Mouse (Mus musculus): ENCODE measurements at regions not wholly inside any gene's neighbourhood (a gene's known extent, or its start where the extent isn't known, plus 50 kb on each side); places are given as distances from the start of the nearest gene placed in this dataset.

- no peak for DNase-seq
Observed at GRCm38 (mm10) chr12:49732351-49732750, 347.4 kb downstream of the Gm43517 start.

GRCm38 (mm10) chr12:49737100-49737499 is 352.1 kb downstream of the Gm43517 start:
- H3K36me3 ChIP-seq (ENCODE audit: control insufficient read depth, insufficient read depth, low read length): no peaks in the 10 kb centered on the region
- ATAC-seq (ENCODE audit: low FRiP score, low TSS enrichment): no peak
- no peak overlapping the region for H3K27ac ChIP-seq (replicated peaks; ENCODE audit: low read depth, low read length)
- H3K4me2 ChIP-seq (ENCODE audit: low read length): no peak overlapping the region
- 92% methylated on average over 4 of the region's 4 CpGs for WGBS
- H3K27me3 ChIP-seq (ENCODE audit: control insufficient read depth, insufficient read depth, low read length): no peaks in the 10 kb centered on the region
- DNase-seq: no peak
- no peaks in the 10 kb centered on the region for H3K9me3 ChIP-seq (ENCODE audit: control insufficient read depth, low read length)
- H3K9ac ChIP-seq (replicated peaks; ENCODE audit: low read length): no peak overlapping the region
- no peak overlapping the region for H3K4me3 ChIP-seq (replicated peaks; ENCODE audit: low read depth, low read length)
- H3K4me1 ChIP-seq (ENCODE audit: control insufficient read depth, insufficient read depth, low read length): no peaks in the 10 kb centered on the region

More at GRCm38 (mm10) chr12:49732351-49732750, 347.4 kb downstream of the Gm43517 start:
- Histone ChIP-seq H3K9me3 (ENCODE audit: control insufficient read depth, low read length) (no peaks in the 10 kb centered on the region), H3K36me3 (ENCODE audit: control insufficient read depth, insufficient read depth, low read length) (no peaks in the 10 kb centered on the region), H3K9ac (replicated peaks; ENCODE audit: low read length) (no peak overlapping the region), H3K4me1 (ENCODE audit: control insufficient read depth, insufficient read depth, low read length) (no peaks in the 10 kb centered on the region), H3K4me2 (ENCODE audit: low read length) (no peak overlapping the region), H3K27ac (replicated peaks; ENCODE audit: low read depth, low read length) (no peak overlapping the region), H3K27me3 (ENCODE audit: control insufficient read depth, insufficient read depth, low read length) (no peaks in the 10 kb centered on the region), H3K4me3 (replicated peaks; ENCODE audit: low read depth, low read length) (no peak overlapping the region)
- ATAC-seq (ENCODE audit: low FRiP score, low TSS enrichment): no peak

- H3K36me3 ChIP-seq (ENCODE audit: control insufficient read depth, insufficient read depth, low read length): no peaks in the 10 kb centered on the region
- no peaks in the 10 kb centered on the region for H3K9me3 ChIP-seq (ENCODE audit: control insufficient read depth, low read length)
- H3K27me3 ChIP-seq (ENCODE audit: control insufficient read depth, insufficient read depth, low read length): no peaks in the 10 kb centered on the region
- H3K4me2 ChIP-seq (ENCODE audit: low read length): no peak overlapping the region
- WGBS: 88% methylated on average over 12 of the region's 12 CpGs
- no peak overlapping the region for H3K27ac ChIP-seq (replicated peaks; ENCODE audit: low read depth, low read length)
- ATAC-seq (ENCODE audit: low FRiP score, low TSS enrichment) (no peak), DNase-seq (no peak)
- H3K4me1 ChIP-seq (ENCODE audit: control insufficient read depth, insufficient read depth, low read length): no peaks in the 10 kb centered on the region
- no peak overlapping the region for H3K9ac ChIP-seq (replicated peaks; ENCODE audit: low read length)
- no peak overlapping the region for H3K4me3 ChIP-seq (replicated peaks; ENCODE audit: low read depth, low read length)
Observed at GRCm38 (mm10) chr12:49739960-49740740, 355.2 kb downstream of the Gm43517 start.

GRCm38 (mm10) chr12:49743402-49743801 is 358.4 kb downstream of the Gm43517 start:
- H3K27me3 ChIP-seq (ENCODE audit: control insufficient read depth, insufficient read depth, low read length): no peaks in the 10 kb centered on the region
- H3K9ac ChIP-seq (replicated peaks; ENCODE audit: low read length): no peak overlapping the region
- DNase-seq (no peak), ATAC-seq (ENCODE audit: low FRiP score, low TSS enrichment) (no peak)
- H3K4me1 ChIP-seq (ENCODE audit: control insufficient read depth, insufficient read depth, low read length): no peaks in the 10 kb centered on the region
- no peaks in the 10 kb centered on the region for H3K9me3 ChIP-seq (ENCODE audit: control insufficient read depth, low read length)
- H3K36me3 ChIP-seq (ENCODE audit: control insufficient read depth, insufficient read depth, low read length): no peaks in the 10 kb centered on the region
- WGBS: 96% methylated on average over 2 of the region's 2 CpGs
- no peak overlapping the region for H3K27ac ChIP-seq (replicated peaks; ENCODE audit: low read depth, low read length)
- H3K4me2 ChIP-seq (ENCODE audit: low read length): no peak overlapping the region
- H3K4me3 ChIP-seq (replicated peaks; ENCODE audit: low read depth, low read length): no peak overlapping the region

- Histone ChIP-seq H3K36me3 (ENCODE audit: control insufficient read depth, insufficient read depth, low read length) (no peaks in the 10 kb centered on the region), H3K9ac (replicated peaks; ENCODE audit: low read length) (no peak overlapping the region), H3K4me1 (ENCODE audit: control insufficient read depth, insufficient read depth, low read length) (no peaks in the 10 kb centered on the region), H3K4me2 (ENCODE audit: low read length) (no peak overlapping the region), H3K4me3 (replicated peaks; ENCODE audit: low read depth, low read length) (no peak overlapping the region), H3K9me3 (ENCODE audit: control insufficient read depth, low read length) (no peaks in the 10 kb centered on the region), H3K27me3 (ENCODE audit: control insufficient read depth, insufficient read depth, low read length) (no peaks in the 10 kb centered on the region), H3K27ac (replicated peaks; ENCODE audit: low read depth, low read length) (no peak overlapping the region)
- ATAC-seq (ENCODE audit: low FRiP score, low TSS enrichment) (no peak), DNase-seq (no peak)
- WGBS: 69% methylated on average over 2 of the region's 2 CpGs
Observed at GRCm38 (mm10) chr12:49747081-49747480, 362.1 kb downstream of the Gm43517 start.

GRCm38 (mm10) chr12:49758391-49758790 is 373.4 kb downstream of the Gm43517 start:
- H3K36me3 ChIP-seq (ENCODE audit: control insufficient read depth, insufficient read depth, low read length): no peaks in the 10 kb centered on the region
- no peak overlapping the region for H3K9ac ChIP-seq (replicated peaks; ENCODE audit: low read length)
- H3K4me3 ChIP-seq (replicated peaks; ENCODE audit: low read depth, low read length): no peak overlapping the region
- no peaks in the 10 kb centered on the region for H3K27me3 ChIP-seq (ENCODE audit: control insufficient read depth, insufficient read depth, low read length)
- WGBS: 87% methylated on average over 4 of the region's 4 CpGs
- H3K9me3 ChIP-seq (ENCODE audit: control insufficient read depth, low read length): no peaks in the 10 kb centered on the region
- H3K4me1 ChIP-seq (ENCODE audit: control insufficient read depth, insufficient read depth, low read length): no peaks in the 10 kb centered on the region
- H3K27ac ChIP-seq (replicated peaks; ENCODE audit: low read depth, low read length): no peak overlapping the region
- no peak for DNase-seq
- no peak for ATAC-seq (ENCODE audit: low FRiP score, low TSS enrichment)
- no peak overlapping the region for H3K4me2 ChIP-seq (ENCODE audit: low read length)

GRCm38 (mm10) chr12:49764541-49764940 is 379.6 kb downstream of the Gm43517 start:
- ATAC-seq (ENCODE audit: low FRiP score, low TSS enrichment) (no peak), DNase-seq (no peak)
- H3K9ac ChIP-seq (replicated peaks; ENCODE audit: low read length): no peak overlapping the region
- WGBS: 74% methylated on average over 2 of the region's 2 CpGs
- H3K4me1 ChIP-seq (ENCODE audit: control insufficient read depth, insufficient read depth, low read length): no peaks in the 10 kb centered on the region
- H3K9me3 ChIP-seq (ENCODE audit: control insufficient read depth, low read length): no peaks in the 10 kb centered on the region
- no peak overlapping the region for H3K4me2 ChIP-seq (ENCODE audit: low read length)
- H3K27me3 ChIP-seq (ENCODE audit: control insufficient read depth, insufficient read depth, low read length): no peaks in the 10 kb centered on the region
- H3K4me3 ChIP-seq (replicated peaks; ENCODE audit: low read depth, low read length): no peak overlapping the region
- no peak overlapping the region for H3K27ac ChIP-seq (replicated peaks; ENCODE audit: low read depth, low read length)
- H3K36me3 ChIP-seq (ENCODE audit: control insufficient read depth, insufficient read depth, low read length): no peaks in the 10 kb centered on the region

- Histone ChIP-seq H3K9ac (replicated peaks; ENCODE audit: low read length) (no peak overlapping the region), H3K27me3 (ENCODE audit: control insufficient read depth, insufficient read depth, low read length) (no peaks in the 10 kb centered on the region), H3K27ac (replicated peaks; ENCODE audit: low read depth, low read length) (no peak overlapping the region), H3K4me2 (ENCODE audit: low read length) (no peak overlapping the region), H3K4me3 (replicated peaks; ENCODE audit: low read depth, low read length) (no peak overlapping the region), H3K4me1 (ENCODE audit: control insufficient read depth, insufficient read depth, low read length) (no peaks in the 10 kb centered on the region), H3K9me3 (ENCODE audit: control insufficient read depth, low read length) (no peaks in the 10 kb centered on the region), H3K36me3 (ENCODE audit: control insufficient read depth, insufficient read depth, low read length) (no peaks in the 10 kb centered on the region)
- DNase-seq (no peak), ATAC-seq (ENCODE audit: low FRiP score, low TSS enrichment) (no peak)
- 83% methylated on average over 1 of the region's 1 CpGs for WGBS
Observed at GRCm38 (mm10) chr12:49808341-49808740, 423.4 kb downstream of the Gm43517 start.

GRCm38 (mm10) chr12:49814653-49815052 is 429.7 kb downstream of the Gm43517 start:
- Histone ChIP-seq H3K4me3 (replicated peaks; ENCODE audit: low read depth, low read length) (no peak overlapping the region), H3K4me2 (ENCODE audit: low read length) (no peak overlapping the region), H3K9ac (replicated peaks; ENCODE audit: low read length) (no peak overlapping the region), H3K9me3 (ENCODE audit: control insufficient read depth, low read length) (no peaks in the 10 kb centered on the region), H3K4me1 (ENCODE audit: control insufficient read depth, insufficient read depth, low read length) (no peaks in the 10 kb centered on the region), H3K27ac (replicated peaks; ENCODE audit: low read depth, low read length) (no peak overlapping the region), H3K27me3 (ENCODE audit: control insufficient read depth, insufficient read depth, low read length) (no peaks in the 10 kb centered on the region), H3K36me3 (ENCODE audit: control insufficient read depth, insufficient read depth, low read length) (no peaks in the 10 kb centered on the region)
- DNase-seq (peak; percentile 3), ATAC-seq (ENCODE audit: low FRiP score, low TSS enrichment) (no peak; the same call in 1 of the 2 replicates)
- 5% methylated on average over 3 of the region's 3 CpGs for WGBS

All from midbrain, embryonic 14.5 days (tissue).